Mouse (Mus musculus) hindbrain, postnatal 0 days (tissue): ENCODE measurements at regions not wholly inside any gene's neighbourhood (a gene's known extent, or its start where the extent isn't known, plus 50 kb on each side); places are given as distances from the start of the nearest gene placed in this dataset.

Experiments
- ATAC-seq: fragments of 200-750 bp; cut with Nextera tagmentation; 2 replicates; pipeline ENCODE4 v1.8.0; 2017; ENCODE audit warnings: mild to moderate bottlenecking, moderate TSS enrichment, moderate library complexity
- DNase-seq: peaks from one replicate; pipeline ENCODE4 v3.0.0-alpha.2; 2015; ENCODE audit warnings: low spot score
- H3K27ac ChIP-seq: fragments of 300-500 bp; sonication (generic); 2 replicates; pipeline ENCODE4 v1.5.1; 2014; ENCODE audit warnings: mild to moderate bottlenecking
- H3K27me3 ChIP-seq: fragments of 300-500 bp; sonication (generic); 2 replicates; pipeline ENCODE4 v1.6.1; 2014; ENCODE audit warnings: low read length, mixed read lengths; ENCODE audit not compliant: insufficient read depth
- H3K36me3 ChIP-seq: fragments of 300-500 bp; sonication (generic); 2 replicates; pipeline ENCODE4 v1.6.1; 2014; ENCODE audit warnings: low read length, mixed read lengths; ENCODE audit not compliant: insufficient read depth
- H3K4me1 ChIP-seq: fragments of 300-500 bp; sonication (generic); 2 replicates; pipeline ENCODE4 v1.6.1; 2014; ENCODE audit warnings: antibody characterized with exemption, low read length, mixed read lengths; ENCODE audit not compliant: insufficient read depth
- H3K4me2 ChIP-seq: fragments of 300-500 bp; sonication (generic); 2 replicates; pipeline ENCODE4 v1.6.1; 2014; ENCODE audit warnings: low read depth, mild to moderate bottlenecking, low read length, moderate library complexity, mixed read lengths
- H3K4me3 ChIP-seq: fragments of 300-500 bp; sonication (generic); 2 replicates; pipeline ENCODE4 v1.5.1; 2014; ENCODE audit warnings: low read length
- H3K9ac ChIP-seq: fragments of 300-500 bp; sonication (generic); replicated peaks from 2 replicates; pipeline ENCODE4 v1.6.1; 2014; ENCODE audit warnings: mild to moderate bottlenecking, low read length, moderate library complexity, mixed read lengths
- H3K9me3 ChIP-seq: fragments of 300-500 bp; sonication (generic); 2 replicates; pipeline ENCODE4 v1.6.1; 2016; ENCODE audit warnings: low read length, mixed read lengths
- CTCF ChIP-seq: IDR thresholded peaks from 2 replicates; pipeline ENCODE4 v1.5.1; 2016; ENCODE audit warnings: antibody characterized with exemption, control low read depth, low read depth
- WGBS: fragments of 180-500 bp; shearing (Covaris S2); extraction: QIAGEN DNeasy Blood & Tissue Kit; methylation state at CpG from one replicate; pipeline ENCODE4 v1.1.7; 2014; 5-methylcytosine and 5-hydroxymethylcytosine counted together

DNA sequence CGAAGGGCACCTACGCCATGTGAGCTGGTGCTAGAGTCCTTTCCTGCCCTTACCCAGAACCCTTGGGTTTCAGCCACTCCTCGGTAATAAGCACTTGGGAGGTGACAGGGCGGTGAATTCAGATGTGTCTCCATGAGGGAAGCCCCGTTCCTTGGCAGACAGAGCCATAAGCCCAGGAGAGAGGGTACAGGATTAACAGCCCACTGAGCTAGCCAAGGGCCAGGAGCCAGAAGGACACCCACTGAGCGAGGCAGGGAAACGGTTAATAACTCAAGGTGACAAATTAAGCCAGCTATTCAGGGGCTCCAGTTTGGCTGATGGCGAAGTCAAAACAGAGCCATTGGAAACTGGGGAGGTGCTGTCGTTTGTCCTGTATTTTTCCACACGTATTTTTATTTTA is 75.9 kb upstream of the Sox9 start:
- ATAC-seq (no peak), DNase-seq (no peak)
- 63% methylated on average over 10 of the region's 10 CpGs for WGBS

DNA sequence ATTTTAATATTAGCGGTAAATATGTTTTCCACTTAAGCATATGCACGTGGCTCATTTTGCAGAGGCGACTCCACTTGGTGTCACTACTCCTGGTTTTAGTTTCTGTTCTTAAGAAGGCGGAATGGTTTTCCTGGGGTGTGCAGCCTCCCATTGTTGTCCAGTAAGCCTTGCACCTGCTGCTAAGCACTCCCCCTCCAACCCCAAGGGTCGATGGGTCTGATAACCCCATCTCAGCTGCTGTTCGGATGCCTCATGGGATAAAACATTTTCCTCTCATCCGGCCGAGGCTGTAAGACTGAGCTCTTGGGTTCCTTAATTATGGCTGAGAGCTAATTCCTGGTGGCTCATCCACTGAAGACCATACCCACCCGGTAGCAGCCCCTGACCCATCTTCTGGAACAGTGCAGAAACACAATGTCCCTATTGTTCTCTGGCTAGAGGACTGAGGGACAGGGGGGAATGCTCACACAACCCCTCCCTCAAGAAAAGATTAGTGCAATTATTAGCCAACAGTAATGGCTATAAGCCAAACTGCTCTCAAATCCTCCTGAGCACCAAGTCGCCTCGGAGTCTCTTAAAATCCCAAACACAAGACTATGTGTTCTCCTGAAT is 73.8 kb upstream of the Sox9 start:
- WGBS = 40% methylated on average over 11 of the region's 11 CpGs
- no peak overlapping the region for H3K4me2 ChIP-seq
- H3K4me1 ChIP-seq = no peaks in the 10 kb centered on the region
- no peak overlapping the region for H3K9ac ChIP-seq
- ATAC-seq (no peak), DNase-seq (no peak)
- no peaks in the 10 kb centered on the region for H3K36me3 ChIP-seq
- no peaks in the 10 kb centered on the region for H3K9me3 ChIP-seq
- H3K27ac ChIP-seq = no peak overlapping the region
- H3K27me3 ChIP-seq = no peaks in the 10 kb centered on the region
- no peak for TF ChIP-seq CTCF
- H3K4me3 ChIP-seq = no peak overlapping the region

More for the DNA sequence above, 75.9 kb upstream of the Sox9 start:
- Histone ChIP-seq H3K4me1 (no peaks in the 10 kb centered on the region), H3K9ac (no peak overlapping the region), H3K4me2 (no peak overlapping the region), H3K36me3 (no peaks in the 10 kb centered on the region), H3K4me3 (no peak overlapping the region), H3K27me3 (no peaks in the 10 kb centered on the region), H3K27ac (no peak overlapping the region), H3K9me3 (no peaks in the 10 kb centered on the region)
- TF ChIP-seq CTCF = no peak

DNA sequence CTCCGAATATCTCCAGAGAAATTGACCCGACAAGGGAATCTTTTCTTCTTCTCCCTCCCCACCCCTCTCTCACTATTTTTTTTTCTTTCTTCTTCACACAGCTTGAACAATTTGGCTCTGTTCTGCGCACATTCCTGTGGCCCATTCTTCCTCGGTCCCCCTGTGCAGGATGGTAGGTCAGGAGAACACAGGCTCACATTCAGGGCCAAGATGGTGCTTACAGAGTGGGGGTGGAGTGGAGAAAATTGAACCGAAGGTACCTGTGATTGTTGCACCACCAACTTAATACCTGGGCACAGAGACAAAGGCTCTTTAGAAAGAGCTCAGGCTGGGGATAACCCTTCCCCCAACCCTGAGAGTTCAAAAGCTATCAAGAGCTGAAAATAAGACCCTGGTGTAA is 70.4 kb upstream of the Sox9 start:
- WGBS = 59% methylated on average over 5 of the region's 5 CpGs
- Histone ChIP-seq H3K27ac (no peak overlapping the region), H3K27me3 (no peaks in the 10 kb centered on the region), H3K9ac (no peak overlapping the region), H3K4me1 (no peaks in the 10 kb centered on the region), H3K36me3 (no peaks in the 10 kb centered on the region), H3K4me2 (no peak overlapping the region), H3K4me3 (no peak overlapping the region), H3K9me3 (no peaks in the 10 kb centered on the region)
- ATAC-seq (no peak), DNase-seq (no peak)
- TF ChIP-seq CTCF = no peak

DNA sequence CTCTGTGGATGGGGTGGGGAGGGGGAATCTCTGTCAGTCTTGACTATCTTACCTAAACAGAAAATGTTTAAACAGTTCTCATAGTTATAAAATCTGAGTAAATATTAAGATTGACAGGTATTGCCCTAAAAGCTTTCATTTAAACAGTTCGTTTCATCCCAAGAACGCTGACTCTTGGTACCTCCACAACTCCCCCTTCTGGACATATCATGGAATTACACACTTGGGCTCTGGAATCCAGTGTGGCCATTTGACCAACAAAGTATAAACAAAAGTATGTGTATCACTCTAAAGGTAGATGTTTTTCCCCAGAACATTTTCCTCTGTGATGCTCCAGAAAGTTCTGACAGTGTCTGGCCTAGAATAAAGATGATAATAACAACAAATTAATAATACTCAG is 63.5 kb upstream of the Sox9 start:
- 88% methylated on average over 2 of the region's 2 CpGs for WGBS
- H3K36me3 ChIP-seq = no peaks in the 10 kb centered on the region
- ATAC-seq (no peak), DNase-seq (no peak)
- H3K4me1 ChIP-seq = no peaks in the 10 kb centered on the region
- no peak overlapping the region for H3K4me2 ChIP-seq
- H3K4me3 ChIP-seq = no peak overlapping the region
- H3K9ac ChIP-seq = no peak overlapping the region
- no peak overlapping the region for H3K27ac ChIP-seq
- H3K27me3 ChIP-seq = no peaks in the 10 kb centered on the region
- no peaks in the 10 kb centered on the region for H3K9me3 ChIP-seq
- no peak; the same call in 1 of the 2 replicates for TF ChIP-seq CTCF

DNA sequence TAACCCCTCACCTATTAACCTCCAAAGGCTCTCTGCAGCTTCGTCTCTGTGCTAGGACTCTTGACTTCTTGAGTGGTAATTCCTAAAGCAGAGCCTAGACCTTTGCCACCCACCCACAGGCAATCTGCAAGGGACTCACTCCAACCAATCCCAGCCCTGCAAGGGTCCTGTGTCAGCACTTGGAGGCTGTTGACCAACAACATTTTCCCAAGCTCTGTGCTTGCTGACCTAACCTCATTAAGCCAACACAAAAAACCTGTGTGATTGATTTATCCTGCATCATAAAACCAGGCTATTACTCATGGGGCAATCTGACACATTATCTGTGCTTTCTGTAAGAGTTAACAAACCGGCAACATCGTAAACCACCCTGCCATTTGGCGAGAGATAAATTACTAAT is 61.4 kb upstream of the Sox9 start:
- no peaks in the 10 kb centered on the region for H3K36me3 ChIP-seq
- H3K4me1 ChIP-seq = no peaks in the 10 kb centered on the region
- no peak for ATAC-seq
- no peak for TF ChIP-seq CTCF
- H3K27me3 ChIP-seq = no peaks in the 10 kb centered on the region
- H3K9ac ChIP-seq = no peak overlapping the region
- WGBS = 88% methylated on average over 4 of the region's 4 CpGs
- no peak overlapping the region for H3K4me3 ChIP-seq
- DNase-seq = no peak
- H3K27ac ChIP-seq = no peak overlapping the region
- H3K4me2 ChIP-seq = no peak overlapping the region
- no peaks in the 10 kb centered on the region for H3K9me3 ChIP-seq

DNA sequence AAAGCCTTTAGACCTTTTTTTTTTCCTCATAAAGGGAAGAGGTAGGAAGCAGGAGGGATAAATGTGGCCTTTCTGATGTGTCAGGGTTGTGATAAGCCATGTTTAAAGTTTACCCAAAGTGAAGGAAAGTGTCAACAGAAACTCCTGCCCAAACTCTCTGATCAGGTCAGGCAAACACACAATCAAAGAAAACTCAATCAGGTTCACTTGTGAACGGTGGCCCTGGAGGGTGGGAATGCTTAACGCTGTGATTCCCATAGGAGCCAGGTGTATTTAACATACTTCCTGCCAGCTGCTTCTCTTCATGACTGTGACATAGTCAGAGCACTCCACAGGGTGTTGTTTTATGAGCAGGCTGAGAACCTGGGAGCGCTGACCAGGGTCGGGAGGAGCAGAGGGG is 59.1 kb upstream of the Sox9 start:
- no peaks in the 10 kb centered on the region for H3K27me3 ChIP-seq
- no peak for DNase-seq
- H3K4me2 ChIP-seq = no peak overlapping the region
- H3K9ac ChIP-seq = no peak overlapping the region
- H3K9me3 ChIP-seq = no peaks in the 10 kb centered on the region
- TF ChIP-seq CTCF = no peak
- no peaks in the 10 kb centered on the region for H3K36me3 ChIP-seq
- 80% methylated on average over 4 of the region's 4 CpGs for WGBS
- no peak overlapping the region for H3K27ac ChIP-seq
- no peaks in the 10 kb centered on the region for H3K4me1 ChIP-seq
- no peak overlapping the region for H3K4me3 ChIP-seq
- ATAC-seq = no peak

DNA sequence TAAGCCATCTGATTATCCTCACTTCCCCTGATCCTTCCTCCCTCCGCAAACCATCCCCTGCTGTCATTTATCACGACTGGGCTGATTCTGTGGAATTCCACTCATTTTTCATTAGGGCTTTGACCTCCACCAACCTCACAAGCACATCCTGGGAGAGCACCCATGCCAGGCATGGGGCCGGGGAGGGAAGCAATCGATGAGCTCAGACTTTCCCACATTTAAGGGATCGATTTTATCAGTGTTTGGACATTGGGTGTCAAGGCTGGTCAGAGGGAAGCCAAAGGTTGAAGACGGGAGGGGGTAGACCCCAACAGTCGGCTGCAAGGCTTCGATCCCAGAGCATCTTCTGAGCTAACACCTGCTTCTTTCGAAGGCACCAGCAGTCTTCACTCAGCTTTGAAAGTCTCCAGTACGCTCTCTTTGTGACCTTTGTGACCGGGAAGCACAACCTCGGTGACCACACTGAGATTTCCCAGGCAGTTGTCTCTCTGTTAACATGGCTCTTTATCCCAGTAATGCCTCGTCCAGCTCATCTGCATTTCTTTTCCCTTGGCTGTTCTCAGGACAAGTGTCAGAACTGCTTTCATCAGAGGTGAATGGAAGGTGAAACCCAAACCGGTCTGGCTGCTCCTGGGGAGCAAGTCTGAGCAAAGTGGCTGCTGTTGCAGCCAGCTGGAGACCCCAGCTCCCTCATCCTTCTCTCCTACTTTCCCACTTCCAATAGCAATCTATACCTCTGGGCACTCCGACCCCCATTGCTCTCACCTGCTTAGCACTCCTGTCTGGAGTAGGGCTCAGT is 53.7 kb upstream of the Sox9 start:
- DNase-seq = no peak
- Histone ChIP-seq H3K27me3 (no peaks in the 10 kb centered on the region), H3K4me2 (no peak overlapping the region), H3K9me3 (no peaks in the 10 kb centered on the region), H3K9ac (no peak overlapping the region), H3K4me1 (no peaks in the 10 kb centered on the region), H3K36me3 (no peaks in the 10 kb centered on the region), H3K4me3 (no peak overlapping the region), H3K27ac (no peak overlapping the region)
- WGBS = 40% methylated on average over 15 of the region's 15 CpGs
- no peak for TF ChIP-seq CTCF
- no peak for ATAC-seq
